8 mouse cellular contexts compared by ENCODE assay signal in genomic region chr9:21463766-21464564, GRCm38 (mm10). TPM values are rescaled to one million over a fixed set of nuclear protein-coding genes. Genes with fewer than 3 reads are reported as not detected.
A peak's percentile ranks its signal among the peaks of the same experiment; 100 is the strongest.
DNase-seq lines count a peak whose midpoint lies in the region; ATAC-seq lines count a peak whose summit lies in the region.

No protein-coding gene starts in this region.

- ATAC-seq in cerebellum, adult (ENCODE audit: insufficient number of reproducible peaks, low FRiP score, low TSS enrichment): peak; percentile 58; the same call in 1 of the 2 replicates

- DNase-seq in cerebellum, postnatal 4 days (ENCODE audit: low spot score in 2 of 2): no peak
- DNase-seq in kidney, postnatal 36 days: peak; percentile 46 to 52
- DNase-seq in kidney, postnatal 14 days: no peak
- peak; percentile 76 for DNase-seq in Muller cell, postnatal 12 days (ENCODE audit: inconsistent ontology term)
- peak; percentile 58 to 59 for DNase-seq in cerebellum, postnatal 36 days
- DNase-seq in layer of hippocampus, adult 9-11 months: no peak
- no peak for DNase-seq in layer of hippocampus, postnatal 10 days (ENCODE audit: low spot score in 2 of 2)

RNA-seq across cellular contexts. Expression of gene Dnm2, which starts 39.3 kb away (rescaled TPM):
- 10 to 100 TPM; 65.2 to 67.7 TPM for total RNA-seq in layer of hippocampus, postnatal 10 days (2021)

RNA-seq across cellular contexts. Expression of gene Tmed1, which starts 46.1 kb away (rescaled TPM):
- total RNA-seq in layer of hippocampus, postnatal 10 days (2021): 10 to 100 TPM; 17.7 to 21.2 TPM

RNA-seq across cellular contexts. Expression of gene Qtrt1, which starts 52.3 kb away (rescaled TPM):
- total RNA-seq in layer of hippocampus, postnatal 10 days (2021): 10 to 100 TPM; 34.2 to 42.0 TPM

Comparison
In these comparisons a context has a peak if more than half of its experiments do, and no peak if none do; other contexts are left out.
1. DNase-seq: peak in kidney, postnatal 36 days (2 of 2), Muller cell, postnatal 12 days (single experiment) and cerebellum, postnatal 36 days (2 of 2); none in cerebellum, postnatal 4 days (0 of 2), kidney, postnatal 14 days (single experiment), layer of hippocampus, adult 9-11 months (single experiment) and layer of hippocampus, postnatal 10 days (0 of 2).